Mouse (Mus musculus): Measurements from ENCODE around the gene Ralgapa1.

DNA sequence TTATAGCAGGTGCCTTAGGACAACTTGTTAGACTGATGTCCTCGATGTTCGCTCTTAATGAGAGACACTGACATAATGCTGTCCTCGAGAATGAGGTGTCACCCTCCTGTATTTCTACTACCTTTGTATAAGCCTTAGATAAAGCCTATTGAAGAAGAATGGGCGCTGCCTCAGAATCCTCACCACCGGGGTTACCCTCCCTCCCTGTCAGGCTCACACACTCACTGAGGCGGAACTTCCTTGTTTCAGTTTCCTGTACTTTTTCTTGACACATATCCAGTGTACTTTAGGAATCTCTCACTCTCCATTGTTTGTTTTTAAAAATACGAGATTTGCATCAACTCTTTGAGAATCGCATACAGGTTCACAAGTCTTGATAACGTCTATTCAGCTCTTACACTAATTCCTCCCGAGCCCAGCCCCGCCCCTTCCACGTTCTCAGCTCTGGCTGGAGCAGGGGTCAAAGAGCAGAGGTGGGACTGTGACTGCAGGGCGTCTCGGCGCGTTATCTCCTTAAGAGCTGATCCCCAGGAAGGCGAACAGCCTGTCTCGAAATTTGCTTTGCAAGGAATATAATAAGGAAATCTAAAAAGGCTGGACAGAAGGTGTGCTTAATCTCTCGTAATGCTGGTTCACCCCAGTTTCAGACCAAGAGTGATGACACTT lies 260.8 kb downstream of the Ralgapa1 start:
- no peak for TF ChIP-seq FLI1 (IDR thresholded peaks at IDR 0.05; ENCODE audit: low read length)
- TF ChIP-seq GATA1 (IDR thresholded peaks at IDR 0.05; ENCODE audit: borderline replicate concordance, low read length), result no peak

Data from megakaryocyte, embryonic 14.5 days (primary cell).